Mouse (Mus musculus): ENCODE results near the gene Syn2. TPM values are rescaled to one million over a fixed set of nuclear protein-coding genes. Genes with fewer than 3 reads are reported as not detected.
"Not testable (repeated sequence)": the region's sequence is repeated elsewhere in the genome, so short reads cannot be mapped to it uniquely, and the experiment has no call there.

Gene Syn2
- total RNA-seq, 2 experiments from 2014 or later, result not detected

GRCm38 (mm10) chr6:115169518-115169917 lies 34.8 kb downstream of the Syn2 start:
- no peak for ATAC-seq (replicated peaks; ENCODE audit: poor library complexity)

GRCm38 (mm10) chr6:115174845-115175244 lies 40.1 kb downstream of the Syn2 start:
- peak; percentile 61; the same call in 1 of the 2 replicates for ATAC-seq (replicated peaks; ENCODE audit: poor library complexity)

- ATAC-seq (replicated peaks; ENCODE audit: poor library complexity), result peak; percentile 60; the same call in 1 of the 2 replicates
These were observed 44.1 kb downstream of the Syn2 start for GRCm38 (mm10) chr6:115178826-115179225.

- ATAC-seq (replicated peaks; ENCODE audit: poor library complexity), result no peak
These were observed 46.4 kb downstream of the Syn2 start for GRCm38 (mm10) chr6:115181094-115181493.

GRCm38 (mm10) chr6:115191111-115191510 lies 56.4 kb downstream of the Syn2 start:
- ATAC-seq (replicated peaks; ENCODE audit: poor library complexity), result no peak

GRCm38 (mm10) chr6:115200753-115201152 lies 66.1 kb downstream of the Syn2 start:
- ATAC-seq (replicated peaks; ENCODE audit: poor library complexity), result peak; percentile 60; the same call in 1 of the 2 replicates

- ATAC-seq (replicated peaks; ENCODE audit: poor library complexity), result no peak
These were observed 68.3 kb downstream of the Syn2 start for GRCm38 (mm10) chr6:115203029-115203428.

GRCm38 (mm10) chr6:115210187-115210586 lies 75.5 kb downstream of the Syn2 start:
- ATAC-seq (replicated peaks; ENCODE audit: poor library complexity), result no peak

- ATAC-seq (replicated peaks; ENCODE audit: poor library complexity), result no peak
These were observed 76.1 kb downstream of the Syn2 start for GRCm38 (mm10) chr6:115210820-115211219.

- ATAC-seq (replicated peaks; ENCODE audit: poor library complexity), result no peak
These were observed 77.6 kb downstream of the Syn2 start for GRCm38 (mm10) chr6:115212132-115212903.

- no peak for ATAC-seq (replicated peaks; ENCODE audit: poor library complexity)
These were observed 78.4 kb downstream of the Syn2 start for GRCm38 (mm10) chr6:115213129-115213528.

- ATAC-seq (replicated peaks; ENCODE audit: poor library complexity), result no peak
These were observed 86.5 kb downstream of the Syn2 start for GRCm38 (mm10) chr6:115221215-115221641.

- no peak for ATAC-seq (replicated peaks; ENCODE audit: poor library complexity)
These were observed 90.8 kb downstream of the Syn2 start for GRCm38 (mm10) chr6:115225519-115225918.

GRCm38 (mm10) chr6:115227043-115227442 lies 92.3 kb downstream of the Syn2 start, which contains the start of gene Gm17482:
Gene Gm17482, plus strand, starts transcription at chr6:115227343.
- no peak for ATAC-seq (replicated peaks; ENCODE audit: poor library complexity)

- ATAC-seq (replicated peaks; ENCODE audit: poor library complexity), result peak; percentile 98
These were observed 92.8 kb downstream of the Syn2 start for GRCm38 (mm10) chr6:115227529-115227928.

- no peak for ATAC-seq (replicated peaks; ENCODE audit: poor library complexity)
These were observed 95.9 kb downstream of the Syn2 start for GRCm38 (mm10) chr6:115230557-115230956.

- no peak for ATAC-seq (replicated peaks; ENCODE audit: poor library complexity)
These were observed 97.1 kb downstream of the Syn2 start for GRCm38 (mm10) chr6:115231836-115232235.

GRCm38 (mm10) chr6:115232562-115232961 lies 97.9 kb downstream of the Syn2 start:
- ATAC-seq (replicated peaks; ENCODE audit: poor library complexity), result no peak

GRCm38 (mm10) chr6:115238031-115239027 lies 103.6 kb downstream of the Syn2 start:
- ATAC-seq (replicated peaks; ENCODE audit: poor library complexity), result no peak

- no peak for ATAC-seq (replicated peaks; ENCODE audit: poor library complexity)
These were observed 104.6 kb downstream of the Syn2 start for GRCm38 (mm10) chr6:115239335-115239734.

GRCm38 (mm10) chr6:115240431-115240830 lies 105.7 kb downstream of the Syn2 start:
- not testable (repeated sequence) for ATAC-seq (replicated peaks; ENCODE audit: poor library complexity)
